Mouse (Mus musculus): Measurements from ENCODE around the gene Adprhl2. TPM values are rescaled to one million over a fixed set of nuclear protein-coding genes. Genes with fewer than 3 reads are reported as not detected.

Gene Adprhl2
- polyA plus RNA-seq (2012; rRNA removed), result 69.2 TPM in 2 replicates

GRCm38 (mm10) chr4:126321111-126321853, at the start of gene Adprhl2:
Gene Adprhl2, minus strand, starts transcription at chr4:126321703.

GRCm38 (mm10) chr4:126325281-126325861, 3.9 kb upstream of the Adprhl2 start, which contains the start of gene Tekt2:
Gene Tekt2, minus strand, starts transcription at chr4:126325688.

GRCm38 (mm10) chr4:126286492-126286891, 35.0 kb downstream of the Adprhl2 start, which contains the start of gene Col8a2:
Gene Col8a2, plus strand, starts transcription at chr4:126286793.

Other genes with a start within 250 kb of the Adprhl2 start
- gene Lsm10, start 225.1 kb downstream of the Adprhl2 start, polyA plus RNA-seq (2012; rRNA removed), result 65.5 and 68.4 TPM in 2 replicates
- 13.7 and 14.0 TPM in 2 replicates for gene Stk40, start 217.7 kb downstream of the Adprhl2 start, polyA plus RNA-seq (2012; rRNA removed)
- 13.5 and 15.8 TPM in 2 replicates for gene Eva1b, start 174.0 kb downstream of the Adprhl2 start, polyA plus RNA-seq (2012; rRNA removed)
- 1.1 TPM in 2 replicates for gene Sh3d21, start 158.2 kb downstream of the Adprhl2 start, polyA plus RNA-seq (2012; rRNA removed)
- gene Thrap3, start 118.9 kb downstream of the Adprhl2 start, polyA plus RNA-seq (2012; rRNA removed), result 98.6 and 98.7 TPM in 2 replicates
- gene Map7d1, start 65.4 kb downstream of the Adprhl2 start, polyA plus RNA-seq (2012; rRNA removed), result 150 and 154 TPM in 2 replicates
- gene Trappc3, start 59.4 kb downstream of the Adprhl2 start, polyA plus RNA-seq (2012; rRNA removed), result 170 and 181 TPM in 2 replicates
- 0.92 and 3.6 TPM in 2 replicates for gene Col8a2, start 34.9 kb downstream of the Adprhl2 start, polyA plus RNA-seq (2012; rRNA removed)
- 20.8 and 26.3 TPM in 2 replicates for gene Tekt2, start 4.0 kb upstream of the Adprhl2 start, polyA plus RNA-seq (2012; rRNA removed)
- gene Ago3, start 107.9 kb upstream of the Adprhl2 start, polyA plus RNA-seq (2012; rRNA removed), result 7.7 and 8.4 TPM in 2 replicates
- gene Ago1, start 146.9 kb upstream of the Adprhl2 start, polyA plus RNA-seq (2012; rRNA removed), result 39.8 and 46.8 TPM in 2 replicates
- 8.8 and 9.3 TPM in 2 replicates for gene Ago4, start 211.8 kb upstream of the Adprhl2 start, polyA plus RNA-seq (2012; rRNA removed)
- gene Clspn, start 235.2 kb upstream of the Adprhl2 start, polyA plus RNA-seq (2012; rRNA removed), result 2.4 and 3.2 TPM in 2 replicates

All from central nervous system, embryonic 18 days (tissue).